Mouse (Mus musculus) adrenal gland, postnatal 14 days (tissue): Measurements from ENCODE around the gene Rhox4a2. TPM values are rescaled to one million over a fixed set of nuclear protein-coding genes. Genes with fewer than 3 reads are reported as not detected.
"Not testable (repeated sequence)": the region's sequence is repeated elsewhere in the genome, so short reads cannot be mapped to it uniquely, and the experiment has no call there.

Experiments
- DNase-seq: peaks from one replicate; pipeline ENCODE4 v3.0.0; 2021; ENCODE audit warnings: mixed read lengths
- long read RNA-seq, 2 experiments: library from polyadenylated mRNA; stranded (forward); transcript quantifications; one replicate each; pipeline ENCODE4 v2.0.0; 2021
- total RNA-seq: library from RNA; stranded (reverse); gene quantifications from 2 replicates; pipeline ENCODE4 v1.2.3, GENCODE M21; 2021

Rhox4a2 gene
- total RNA-seq = not detected in 2 replicates
- long read RNA-seq, experiment 1 = 0 reads
- long read RNA-seq, experiment 2 = 0 reads

- not testable (repeated sequence) for DNase-seq
Observed at GRCm38 (mm10) chrX:37390548-37390947, at the start of gene Rhox4a2. Rhox4a2 (plus strand) TSS chrX:37390848.

DNA sequence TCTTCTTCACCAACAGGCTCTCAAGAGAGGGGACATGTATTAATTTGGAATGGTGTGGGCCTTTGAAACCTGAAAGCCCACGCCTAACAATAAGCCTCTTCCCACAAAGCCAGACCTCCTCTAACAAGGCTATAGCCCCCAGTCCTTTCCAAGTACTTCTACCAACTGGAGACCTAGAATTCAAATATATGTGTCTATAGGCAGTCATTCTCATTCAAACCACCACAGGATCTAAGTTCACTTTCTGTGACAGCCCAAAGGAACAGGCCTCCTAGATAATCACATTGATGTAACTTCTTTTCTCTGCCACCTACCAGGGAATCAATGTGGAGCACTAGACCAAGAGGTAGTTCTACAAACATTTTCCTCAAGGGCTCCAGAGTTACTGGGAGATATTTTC lies 10.9 kb upstream of the Rhox4a2 start, which contains the start of gene Rhox3a2:
Rhox3a2 (plus strand) TSS at position 301 of the 400 bp plus-strand sequence.
- DNase-seq = not testable (repeated sequence)

- DNase-seq = not testable (repeated sequence)
Observed at GRCm38 (mm10) chrX:37411767-37412166, 21.1 kb downstream of the Rhox4a2 start, which contains the start of gene Rhox2b. Rhox2b (plus strand) TSS chrX:37412067.

GRCm38 (mm10) chrX:37432194-37432593 lies 41.5 kb downstream of the Rhox4a2 start, which contains the start of gene Rhox4b:
Rhox4b (plus strand) TSS chrX:37432494.
- DNase-seq = not testable (repeated sequence)

Other genes with a start within 250 kb of the Rhox4a2 start
- not detected in 2 replicates for gene Akap14, start 222.0 kb upstream of the Rhox4a2 start, total RNA-seq
- 610 and 644 TPM in 2 replicates for gene Ndufa1, start 199.7 kb upstream of the Rhox4a2 start, total RNA-seq
- 4.1 and 4.2 TPM in 2 replicates for gene Rnf113a1, start 199.6 kb upstream of the Rhox4a2 start, total RNA-seq
- not detected in 2 replicates for gene Gm9, start 179.8 kb upstream of the Rhox4a2 start, total RNA-seq
- not detected in 2 replicates for gene Rhox1, start 168.6 kb upstream of the Rhox4a2 start, total RNA-seq
- gene Rhox2a, start 145.9 kb upstream of the Rhox4a2 start, total RNA-seq = not detected in 2 replicates
- not detected in 2 replicates for gene Rhox3a, start 140.9 kb upstream of the Rhox4a2 start, total RNA-seq
- gene Rhox4a, start 125.5 kb upstream of the Rhox4a2 start, total RNA-seq = not detected in 2 replicates
- not detected in 2 replicates for gene Rhox3a2, start 10.8 kb upstream of the Rhox4a2 start, total RNA-seq
- gene Rhox2b, start 21.2 kb downstream of the Rhox4a2 start, total RNA-seq = not detected in 2 replicates
- gene Rhox4b, start 41.6 kb downstream of the Rhox4a2 start, total RNA-seq = not detected in 2 replicates
- gene Rhox2c, start 62.8 kb downstream of the Rhox4a2 start, total RNA-seq = not detected in 2 replicates
- not detected in 2 replicates for gene Rhox3c, start 67.7 kb downstream of the Rhox4a2 start, total RNA-seq
- gene Rhox4c, start 89.5 kb downstream of the Rhox4a2 start, total RNA-seq = not detected in 2 replicates
- not detected in 2 replicates for gene Rhox2d, start 102.6 kb downstream of the Rhox4a2 start, total RNA-seq
- not detected in 2 replicates for gene Rhox4d, start 123.5 kb downstream of the Rhox4a2 start, total RNA-seq
- not detected in 2 replicates for gene Rhox2e, start 139.6 kb downstream of the Rhox4a2 start, total RNA-seq
- not detected in 2 replicates for gene Rhox3e, start 151.2 kb downstream of the Rhox4a2 start, total RNA-seq
- not detected in 2 replicates for gene Rhox4e, start 166.6 kb downstream of the Rhox4a2 start, total RNA-seq
- gene Rhox2f, start 180.6 kb downstream of the Rhox4a2 start, total RNA-seq = not detected in 2 replicates
- gene Rhox3f, start 190.1 kb downstream of the Rhox4a2 start, total RNA-seq = not detected in 2 replicates
- gene Rhox4f, start 216.9 kb downstream of the Rhox4a2 start, total RNA-seq = not detected in 2 replicates
- gene Rhox3g, start 237.8 kb downstream of the Rhox4a2 start, total RNA-seq = not detected in 2 replicates